Mouse (Mus musculus): ENCODE measurements around the gene 9530068E07Rik. TPM values are rescaled to one million over a fixed set of nuclear protein-coding genes. Genes with fewer than 3 reads are reported as not detected.
"Not testable (repeated sequence)": the region's sequence is repeated elsewhere in the genome, so short reads cannot be mapped to it uniquely, and the experiment has no call there.

Gene 9530068E07Rik
- polyA plus RNA-seq (2015; fragmentation: Nextera tagmentation; extraction: Ambion mirVana), result 187 and 200 TPM in 2 replicates

GRCm38 (mm10) chr11:52395940-52396596, at the start of gene 9530068E07Rik:
Gene 9530068E07Rik, plus strand, starts transcription at chr11:52396428.
- Histone ChIP-seq H3K9ac (ENCODE audit: low read length) (peak within 1 kb of the TSS; percentile 99), H3K4me2 (ENCODE audit: low read depth, low read length) (peak within 1 kb of the TSS; percentile 80), H3K36me3 (ENCODE audit: control insufficient read depth, insufficient read depth, low read length) (0 out of 2 replicates have a peak, but pooled peaks cover 4% of the 10 kb centered on the region), H3K4me1 (ENCODE audit: control insufficient read depth, insufficient read depth, low read length) (peaks cover 7% of the 10 kb centered on the region; the same call in 1 of the 2 replicates), H3K27me3 (ENCODE audit: control insufficient read depth, insufficient read depth, low read length) (no peaks in the 10 kb centered on the region), H3K27ac (ENCODE audit: low read length) (peak within 1 kb of the TSS; percentile 93), H3K9me3 (replicated peaks; ENCODE audit: control insufficient read depth, low read length) (no peaks in the 10 kb centered on the region), H3K4me3 (replicated peaks; ENCODE audit: low read length) (peak within 1 kb of the TSS; percentile 98)
- ATAC-seq (ENCODE audit: insufficient read depth, low FRiP score), result peak; percentile 95
- 1% methylated on average over 38 of the region's 38 CpGs for WGBS

- Histone ChIP-seq H3K9ac (ENCODE audit: low read length) (peak overlapping the region; percentile 45), H3K9me3 (replicated peaks; ENCODE audit: control insufficient read depth, low read length) (no peaks in the 10 kb centered on the region)
- 4% methylated on average over 12 of the region's 12 CpGs for WGBS
These were observed 49.6 kb upstream of the 9530068E07Rik start for GRCm38 (mm10) chr11:52346635-52347005.

GRCm38 (mm10) chr11:52348156-52348555, 48.1 kb upstream of the 9530068E07Rik start:
- WGBS, result 71% methylated on average over 4 of the region's 4 CpGs

More at GRCm38 (mm10) chr11:52346635-52347005, 49.6 kb upstream of the 9530068E07Rik start:
- H3K4me1 ChIP-seq (ENCODE audit: control insufficient read depth, insufficient read depth, low read length), result peaks cover 6% of the 10 kb centered on the region
- H3K27me3 ChIP-seq (ENCODE audit: control insufficient read depth, insufficient read depth, low read length), result no peaks in the 10 kb centered on the region
- peak overlapping the region; percentile 36 for H3K4me3 ChIP-seq (replicated peaks; ENCODE audit: low read length)
- 0 out of 2 replicates have a peak overlapping the region, but pooled peaks have one; percentile 25 for H3K27ac ChIP-seq (ENCODE audit: low read length)
- ATAC-seq (ENCODE audit: insufficient read depth, low FRiP score), result peak; percentile 48; the same call in 1 of the 2 replicates
- H3K36me3 ChIP-seq (ENCODE audit: control insufficient read depth, insufficient read depth, low read length), result no peaks in the 10 kb centered on the region
- peak overlapping the region; percentile 57 for H3K4me2 ChIP-seq (ENCODE audit: low read depth, low read length)

GRCm38 (mm10) chr11:52348724-52349123, 47.5 kb upstream of the 9530068E07Rik start:
- Histone ChIP-seq H3K27ac (ENCODE audit: low read length) (no peak overlapping the region), H3K4me3 (replicated peaks; ENCODE audit: low read length) (no peak overlapping the region), H3K9me3 (replicated peaks; ENCODE audit: control insufficient read depth, low read length) (no peaks in the 10 kb centered on the region), H3K9ac (ENCODE audit: low read length) (no peak overlapping the region), H3K27me3 (ENCODE audit: control insufficient read depth, insufficient read depth, low read length) (no peaks in the 10 kb centered on the region), H3K4me1 (ENCODE audit: control insufficient read depth, insufficient read depth, low read length) (peaks cover 6% of the 10 kb centered on the region), H3K4me2 (ENCODE audit: low read depth, low read length) (no peak overlapping the region), H3K36me3 (ENCODE audit: control insufficient read depth, insufficient read depth, low read length) (no peaks in the 10 kb centered on the region)
- 67% methylated on average over 3 of the region's 3 CpGs for WGBS
- no peak for ATAC-seq (ENCODE audit: insufficient read depth, low FRiP score)

More at GRCm38 (mm10) chr11:52348156-52348555, 48.1 kb upstream of the 9530068E07Rik start:
- Histone ChIP-seq H3K9me3 (replicated peaks; ENCODE audit: control insufficient read depth, low read length) (no peaks in the 10 kb centered on the region), H3K9ac (ENCODE audit: low read length) (no peak overlapping the region), H3K27ac (ENCODE audit: low read length) (no peak overlapping the region), H3K4me2 (ENCODE audit: low read depth, low read length) (no peak overlapping the region), H3K4me1 (ENCODE audit: control insufficient read depth, insufficient read depth, low read length) (peaks cover 6% of the 10 kb centered on the region), H3K27me3 (ENCODE audit: control insufficient read depth, insufficient read depth, low read length) (no peaks in the 10 kb centered on the region), H3K36me3 (ENCODE audit: control insufficient read depth, insufficient read depth, low read length) (no peaks in the 10 kb centered on the region), H3K4me3 (replicated peaks; ENCODE audit: low read length) (no peak overlapping the region)
- no peak for ATAC-seq (ENCODE audit: insufficient read depth, low FRiP score)

GRCm38 (mm10) chr11:52350924-52351323, 45.3 kb upstream of the 9530068E07Rik start:
- Histone ChIP-seq H3K27me3 (ENCODE audit: control insufficient read depth, insufficient read depth, low read length) (no peaks in the 10 kb centered on the region), H3K4me1 (ENCODE audit: control insufficient read depth, insufficient read depth, low read length) (peaks cover 2% of the 10 kb centered on the region), H3K9ac (ENCODE audit: low read length) (no peak overlapping the region), H3K9me3 (replicated peaks; ENCODE audit: control insufficient read depth, low read length) (no peaks in the 10 kb centered on the region), H3K36me3 (ENCODE audit: control insufficient read depth, insufficient read depth, low read length) (no peaks in the 10 kb centered on the region), H3K4me3 (replicated peaks; ENCODE audit: low read length) (no peak overlapping the region), H3K4me2 (ENCODE audit: low read depth, low read length) (no peak overlapping the region), H3K27ac (ENCODE audit: low read length) (no peak overlapping the region)
- peak; percentile 44; the same call in 1 of the 2 replicates for ATAC-seq (ENCODE audit: insufficient read depth, low FRiP score)
- 1% methylated on average over 9 of the region's 9 CpGs for WGBS

GRCm38 (mm10) chr11:52352271-52352670, 44.0 kb upstream of the 9530068E07Rik start:
- H3K36me3 ChIP-seq (ENCODE audit: control insufficient read depth, insufficient read depth, low read length), result no peaks in the 10 kb centered on the region
- H3K4me3 ChIP-seq (replicated peaks; ENCODE audit: low read length), result no peak overlapping the region
- 88% methylated on average over 3 of the region's 3 CpGs for WGBS
- no peaks in the 10 kb centered on the region for H3K9me3 ChIP-seq (replicated peaks; ENCODE audit: control insufficient read depth, low read length)
- H3K4me2 ChIP-seq (ENCODE audit: low read depth, low read length), result no peak overlapping the region
- H3K27ac ChIP-seq (ENCODE audit: low read length), result no peak overlapping the region
- no peaks in the 10 kb centered on the region for H3K27me3 ChIP-seq (ENCODE audit: control insufficient read depth, insufficient read depth, low read length)
- ATAC-seq (ENCODE audit: insufficient read depth, low FRiP score), result no peak
- H3K9ac ChIP-seq (ENCODE audit: low read length), result no peak overlapping the region
- no peaks in the 10 kb centered on the region; the same call in 1 of the 2 replicates for H3K4me1 ChIP-seq (ENCODE audit: control insufficient read depth, insufficient read depth, low read length)

GRCm38 (mm10) chr11:52354644-52355043, 41.6 kb upstream of the 9530068E07Rik start:
- no peaks in the 10 kb centered on the region for H3K9me3 ChIP-seq (replicated peaks; ENCODE audit: control insufficient read depth, low read length)
- no peak overlapping the region for H3K4me2 ChIP-seq (ENCODE audit: low read depth, low read length)
- no peak overlapping the region for H3K4me3 ChIP-seq (replicated peaks; ENCODE audit: low read length)
- no peak overlapping the region for H3K9ac ChIP-seq (ENCODE audit: low read length)
- H3K4me1 ChIP-seq (ENCODE audit: control insufficient read depth, insufficient read depth, low read length), result peaks cover 10% of the 10 kb centered on the region
- no peak for ATAC-seq (ENCODE audit: insufficient read depth, low FRiP score)
- no peaks in the 10 kb centered on the region for H3K27me3 ChIP-seq (ENCODE audit: control insufficient read depth, insufficient read depth, low read length)
- H3K27ac ChIP-seq (ENCODE audit: low read length), result no peak overlapping the region
- no peaks in the 10 kb centered on the region for H3K36me3 ChIP-seq (ENCODE audit: control insufficient read depth, insufficient read depth, low read length)
- WGBS, result 87% methylated on average over 5 of the region's 5 CpGs

GRCm38 (mm10) chr11:52355601-52356000, 40.6 kb upstream of the 9530068E07Rik start:
- no peak overlapping the region for H3K27ac ChIP-seq (ENCODE audit: low read length)
- no peak for ATAC-seq (ENCODE audit: insufficient read depth, low FRiP score)
- no peak overlapping the region for H3K9ac ChIP-seq (ENCODE audit: low read length)
- H3K9me3 ChIP-seq (replicated peaks; ENCODE audit: control insufficient read depth, low read length), result no peaks in the 10 kb centered on the region
- no peaks in the 10 kb centered on the region for H3K27me3 ChIP-seq (ENCODE audit: control insufficient read depth, insufficient read depth, low read length)
- H3K36me3 ChIP-seq (ENCODE audit: control insufficient read depth, insufficient read depth, low read length), result no peaks in the 10 kb centered on the region
- H3K4me2 ChIP-seq (ENCODE audit: low read depth, low read length), result no peak overlapping the region
- no peak overlapping the region for H3K4me3 ChIP-seq (replicated peaks; ENCODE audit: low read length)
- WGBS, result 82% methylated on average over 1 of the region's 1 CpGs
- peaks cover 16% of the 10 kb centered on the region for H3K4me1 ChIP-seq (ENCODE audit: control insufficient read depth, insufficient read depth, low read length)

GRCm38 (mm10) chr11:52357091-52357490, 39.1 kb upstream of the 9530068E07Rik start:
- not testable (repeated sequence) for H3K27me3 ChIP-seq (ENCODE audit: control insufficient read depth, insufficient read depth, low read length); H3K27ac ChIP-seq (ENCODE audit: low read length); H3K36me3 ChIP-seq (ENCODE audit: control insufficient read depth, insufficient read depth, low read length); ATAC-seq (ENCODE audit: insufficient read depth, low FRiP score); H3K4me2 ChIP-seq (ENCODE audit: low read depth, low read length); H3K9ac ChIP-seq (ENCODE audit: low read length); H3K4me3 ChIP-seq (replicated peaks; ENCODE audit: low read length); H3K9me3 ChIP-seq (replicated peaks; ENCODE audit: control insufficient read depth, low read length)
- WGBS, result 91% methylated on average over 5 of the region's 5 CpGs
- H3K4me1 ChIP-seq (ENCODE audit: control insufficient read depth, insufficient read depth, low read length), result peaks cover 18% of the 10 kb centered on the region
